Mouse (Mus musculus) thymus, postnatal 4 days (tissue): ENCODE measurements at regions not wholly inside any gene's neighbourhood (a gene's known extent, or its start where the extent isn't known, plus 50 kb on each side); places are given as distances from the start of the nearest gene placed in this dataset.

Source experiments
- DNase-seq: peaks from one replicate; pipeline ENCODE4 v3.0.0; 2021

GRCm38 (mm10) chr1:181302151-181302550 is 50.3 kb upstream of the Cnih3 start:
- DNase-seq = no peak
